Comparison of ENCODE assay signal across 8 mouse cellular contexts in genomic region chr7:45050945-45051600, GRCm38 (mm10). TPM values are rescaled to one million over a fixed set of nuclear protein-coding genes. Genes with fewer than 3 reads are reported as not detected.
DNase-seq lines count a peak whose midpoint lies in the region; ATAC-seq and TF ChIP-seq lines count a peak whose summit lies in the region.

No protein-coding gene starts in this region.

- H3K4me2 ChIP-seq in forebrain, embryonic 14.5 days (ENCODE audit: low read length), result peak overlapping the region; percentile 90
- H3K4me2 ChIP-seq in heart, postnatal 0 days (ENCODE audit: low read depth, low read length), result peak overlapping the region; percentile 99
- H3K4me2 ChIP-seq in liver, postnatal 0 days (ENCODE audit: low read depth, low read length), result peak overlapping the region; percentile 94

- peak overlapping the region; percentile 99 for H3K27ac ChIP-seq in forebrain, embryonic 14.5 days (ENCODE audit: low read depth, low read length)
- 0 out of 2 replicates have a peak overlapping the region, but pooled peaks have one; percentile 18 for H3K27ac ChIP-seq in heart, postnatal 0 days (ENCODE audit: low read depth)
- no peak overlapping the region for H3K27ac ChIP-seq in liver, postnatal 0 days (ENCODE audit: low read depth)

- H3K4me3 ChIP-seq in forebrain, embryonic 14.5 days (ENCODE audit: low read depth, low read length), result peak overlapping the region; percentile 78
- peak overlapping the region; percentile 67 for H3K4me3 ChIP-seq in heart, postnatal 0 days (ENCODE audit: low read depth, low read length)
- H3K4me3 ChIP-seq in liver, postnatal 0 days (ENCODE audit: low read depth, low read length), result no peak overlapping the region

- peak; percentile 87 for DNase-seq in MN1 (ENCODE audit: low spot score)
- DNase-seq in c-Kit-positive CD71-positive TER-119-negative erythroid progenitor cells, embryonic 14.5 days (ENCODE audit: low read depth), result peak; percentile 76
- peak; percentile 97 for DNase-seq in forebrain, embryonic 14.5 days (ENCODE audit: low spot score)
- DNase-seq in heart, postnatal 0 days (ENCODE audit: low spot score), result peak; percentile 86
- DNase-seq in kidney, postnatal 36 days, result peak; percentile 74 to 77
- DNase-seq in liver, postnatal 0 days, result peak; percentile 74
- DNase-seq in ovary, postnatal 14 days (ENCODE audit: low spot score), result peak; percentile 43
- DNase-seq in T-cell, adult 2 months (ENCODE audit: low spot score), result no peak

- TF ChIP-seq CTCF in heart, postnatal 0 days (IDR thresholded peaks at IDR 0.05; ENCODE audit: low read depth), result no peak
- no peak for TF ChIP-seq CTCF in liver, postnatal 0 days (IDR thresholded peaks at IDR 0.05; ENCODE audit: low read depth)

- no peaks in the 10 kb centered on the region for H3K9me3 ChIP-seq in forebrain, embryonic 14.5 days (replicated peaks; ENCODE audit: control insufficient read depth, low read length)
- no peaks in the 10 kb centered on the region for H3K9me3 ChIP-seq in heart, postnatal 0 days (replicated peaks; ENCODE audit: control insufficient read depth, low read length)
- H3K9me3 ChIP-seq in liver, postnatal 0 days (ENCODE audit: low read length), result no peaks in the 10 kb centered on the region

- no peaks in the 10 kb centered on the region for H3K27me3 ChIP-seq in forebrain, embryonic 14.5 days (replicated peaks; ENCODE audit: control insufficient read depth, insufficient read depth, low read length)
- H3K27me3 ChIP-seq in heart, postnatal 0 days (ENCODE audit: control insufficient read depth, insufficient read depth, low read length), result no peaks in the 10 kb centered on the region
- H3K27me3 ChIP-seq in liver, postnatal 0 days (ENCODE audit: insufficient read depth, low read length), result no peaks in the 10 kb centered on the region

- peaks cover 47% of the 10 kb centered on the region for H3K36me3 ChIP-seq in forebrain, embryonic 14.5 days (ENCODE audit: control insufficient read depth, insufficient read depth, low read length)
- H3K36me3 ChIP-seq in heart, postnatal 0 days (replicated peaks; ENCODE audit: control insufficient read depth, insufficient read depth, low read length), result peaks cover 47% of the 10 kb centered on the region
- peaks cover 34% of the 10 kb centered on the region for H3K36me3 ChIP-seq in liver, postnatal 0 days (replicated peaks; ENCODE audit: insufficient read depth, low read length)

- TF ChIP-seq EP300 in heart, postnatal 0 days (IDR thresholded peaks at IDR 0.05; ENCODE audit: low read depth), result no peak
- TF ChIP-seq EP300 in liver, postnatal 0 days (IDR thresholded peaks at IDR 0.05; ENCODE audit: low read depth), result no peak

- H3K9ac ChIP-seq in forebrain, embryonic 14.5 days (ENCODE audit: low read length), result peak overlapping the region; percentile 76
- 0 out of 2 replicates have a peak overlapping the region, but pooled peaks have one; percentile 76 for H3K9ac ChIP-seq in heart, postnatal 0 days (replicated peaks; ENCODE audit: low read depth, low read length)
- peak overlapping the region; percentile 77; the same call in 1 of the 2 replicates for H3K9ac ChIP-seq in liver, postnatal 0 days (replicated peaks)

- under 1% methylated on average over 16 of the region's 16 CpGs for WGBS in forebrain, embryonic 14.5 days
- WGBS in heart, postnatal 0 days, result 16% methylated on average over 16 of the region's 16 CpGs
- 29% methylated on average over 16 of the region's 16 CpGs for WGBS in liver, postnatal 0 days (ENCODE audit: insufficient replicate concordance)

- peak; percentile 58 for ATAC-seq in forebrain, embryonic 14.5 days
- peak; percentile 8; the same call in 1 of the 2 replicates for ATAC-seq in heart, postnatal 0 days (ENCODE audit: insufficient read depth, low read depth)
- ATAC-seq in liver, postnatal 0 days, result no peak

- peaks cover 8% of the 10 kb centered on the region for H3K4me1 ChIP-seq in forebrain, embryonic 14.5 days (ENCODE audit: control insufficient read depth, insufficient read depth, low read length)
- peaks cover 14% of the 10 kb centered on the region for H3K4me1 ChIP-seq in heart, postnatal 0 days (ENCODE audit: control insufficient read depth, insufficient read depth)
- H3K4me1 ChIP-seq in liver, postnatal 0 days (ENCODE audit: insufficient read depth), result peaks cover 29% of the 10 kb centered on the region

RNA-seq across cellular contexts. Expression of gene Prr12, which starts 1.6 kb away (rescaled TPM):
- 13.6 and 16.0 TPM in 2 replicates for polyA plus RNA-seq in forebrain, embryonic 14.5 days (2014; fragmentation: Nextera tagmentation; extraction: Ambion mirVana)
- 5.4 and 12.5 TPM in 2 replicates for total RNA-seq in heart, postnatal 0 days (2014; rRNA removed; ENCODE audit: low replicate concordance)
- 3.8 TPM in 2 replicates for polyA plus RNA-seq in heart, postnatal 0 days (2015; fragmentation: Nextera tagmentation; extraction: Ambion mirVana)
- 1.6 and 1.7 TPM in 2 replicates for polyA plus RNA-seq in liver, postnatal 0 days (2015; fragmentation: Nextera tagmentation; extraction: Ambion mirVana)

RNA-seq across cellular contexts. Expression of gene Nosip, which starts 11.2 kb away (rescaled TPM):
- polyA plus RNA-seq in forebrain, embryonic 14.5 days (2014; fragmentation: Nextera tagmentation; extraction: Ambion mirVana), result 70.4 and 71.8 TPM in 2 replicates
- total RNA-seq in heart, postnatal 0 days (2014; rRNA removed; ENCODE audit: low replicate concordance), result 21.5 and 73.9 TPM in 2 replicates
- 38.2 and 43.7 TPM in 2 replicates for polyA plus RNA-seq in heart, postnatal 0 days (2015; fragmentation: Nextera tagmentation; extraction: Ambion mirVana)
- 22.2 and 22.6 TPM in 2 replicates for polyA plus RNA-seq in liver, postnatal 0 days (2015; fragmentation: Nextera tagmentation; extraction: Ambion mirVana)

RNA-seq across cellular contexts. Expression of gene Prrg2, which starts 11.4 kb away (rescaled TPM):
- polyA plus RNA-seq in forebrain, embryonic 14.5 days (2014; fragmentation: Nextera tagmentation; extraction: Ambion mirVana), result 12.0 and 13.4 TPM in 2 replicates
- 8.3 and 22.0 TPM in 2 replicates for total RNA-seq in heart, postnatal 0 days (2014; rRNA removed; ENCODE audit: low replicate concordance)
- 12.4 and 13.3 TPM in 2 replicates for polyA plus RNA-seq in heart, postnatal 0 days (2015; fragmentation: Nextera tagmentation; extraction: Ambion mirVana)
- 19.7 and 20.4 TPM in 2 replicates for polyA plus RNA-seq in liver, postnatal 0 days (2015; fragmentation: Nextera tagmentation; extraction: Ambion mirVana)

RNA-seq across cellular contexts. Expression of gene Rras, which starts 33.3 kb away (rescaled TPM):
- polyA plus RNA-seq in forebrain, embryonic 14.5 days (2014; fragmentation: Nextera tagmentation; extraction: Ambion mirVana), result 11.4 and 14.7 TPM in 2 replicates
- 38.4 and 62.0 TPM in 2 replicates for total RNA-seq in heart, postnatal 0 days (2014; rRNA removed; ENCODE audit: low replicate concordance)
- 85.7 and 90.0 TPM in 2 replicates for polyA plus RNA-seq in heart, postnatal 0 days (2015; fragmentation: Nextera tagmentation; extraction: Ambion mirVana)
- polyA plus RNA-seq in liver, postnatal 0 days (2015; fragmentation: Nextera tagmentation; extraction: Ambion mirVana), result 25.4 and 31.4 TPM in 2 replicates

RNA-seq across cellular contexts. Expression of gene Scaf1, which starts 34.9 kb away (rescaled TPM):
- polyA plus RNA-seq in forebrain, embryonic 14.5 days (2014; fragmentation: Nextera tagmentation; extraction: Ambion mirVana), result 40.5 and 47.8 TPM in 2 replicates
- 37.8 and 38.9 TPM in 2 replicates for total RNA-seq in heart, postnatal 0 days (2014; rRNA removed; ENCODE audit: low replicate concordance)
- 15.9 and 17.9 TPM in 2 replicates for polyA plus RNA-seq in heart, postnatal 0 days (2015; fragmentation: Nextera tagmentation; extraction: Ambion mirVana)
- polyA plus RNA-seq in liver, postnatal 0 days (2015; fragmentation: Nextera tagmentation; extraction: Ambion mirVana), result 7.5 and 8.1 TPM in 2 replicates
